Mouse (Mus musculus): ENCODE data around the gene Coro7. TPM values are rescaled to one million over a fixed set of nuclear protein-coding genes. Genes with fewer than 3 reads are reported as not detected.

Gene Coro7
- polyA plus RNA-seq, 1 experiment from 2014 or later = 24.0 TPM

DNA sequence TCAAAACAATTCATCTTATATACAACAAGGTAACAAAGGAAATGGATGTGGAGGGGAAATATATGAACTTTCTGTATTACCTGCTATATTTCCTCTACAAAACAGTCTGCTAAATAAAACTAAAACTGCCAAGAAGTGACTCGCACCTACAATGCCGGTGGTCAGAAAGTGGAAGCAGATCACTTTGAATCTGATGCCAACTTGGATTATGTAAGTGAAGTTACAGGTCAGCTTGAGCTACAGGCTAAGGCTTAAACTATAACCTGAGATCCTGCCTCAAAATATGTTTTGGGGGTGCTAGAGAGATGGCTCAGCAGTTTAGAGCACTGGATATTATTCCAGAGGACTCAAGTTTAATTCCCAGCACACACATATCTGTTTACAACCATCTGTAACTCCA lies 13.9 kb downstream of the Coro7 start:
- H3K4me1 ChIP-seq (ENCODE audit: insufficient read depth, low read length) = 0 out of 2 replicates have a peak, but pooled peaks cover 4% of the 10 kb centered on the region
- H3K4me2 ChIP-seq (replicated peaks; ENCODE audit: low read depth, low read length) = no peak overlapping the region
- H3K4me3 ChIP-seq (ENCODE audit: low read length) = no peak overlapping the region
- no peak overlapping the region for H3K27ac ChIP-seq (ENCODE audit: low read length)
- H3K9me3 ChIP-seq (ENCODE audit: low read length) = no peaks in the 10 kb centered on the region
- peaks cover 9% of the 10 kb centered on the region; the same call in 1 of the 2 replicates for H3K36me3 ChIP-seq (ENCODE audit: insufficient read depth, low read length)
- ATAC-seq (ENCODE audit: low FRiP score, low TSS enrichment) = no peak
- H3K27me3 ChIP-seq (ENCODE audit: insufficient read depth, low read length) = no peaks in the 10 kb centered on the region
- 95% methylated on average over 2 of the region's 2 CpGs for WGBS
- H3K9ac ChIP-seq (replicated peaks; ENCODE audit: low read length) = no peak overlapping the region

DNA sequence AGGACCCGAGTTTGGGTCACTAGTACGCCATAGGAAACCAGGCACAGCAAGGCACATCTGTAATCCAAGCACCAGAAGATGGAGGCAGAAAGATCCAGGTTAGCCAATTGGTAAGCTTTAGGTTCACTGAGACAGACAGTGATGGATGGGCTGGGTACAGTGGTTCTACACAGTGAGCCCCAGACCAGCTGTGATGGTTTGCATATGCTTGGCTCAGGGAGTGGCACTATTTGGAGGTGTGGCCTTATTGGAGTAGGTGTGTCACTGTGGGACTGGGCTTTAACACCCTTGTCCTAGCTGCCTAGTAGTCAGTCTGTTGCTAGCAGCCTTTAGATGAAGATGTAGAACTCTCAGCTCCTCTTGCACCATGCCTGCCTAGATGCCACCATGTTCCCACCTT lies 15.8 kb downstream of the Coro7 start:
- Histone ChIP-seq H3K9ac (replicated peaks; ENCODE audit: low read length) (no peak overlapping the region), H3K36me3 (ENCODE audit: insufficient read depth, low read length) (peaks cover 12% of the 10 kb centered on the region)
- ATAC-seq (ENCODE audit: low FRiP score, low TSS enrichment) = no peak

DNA sequence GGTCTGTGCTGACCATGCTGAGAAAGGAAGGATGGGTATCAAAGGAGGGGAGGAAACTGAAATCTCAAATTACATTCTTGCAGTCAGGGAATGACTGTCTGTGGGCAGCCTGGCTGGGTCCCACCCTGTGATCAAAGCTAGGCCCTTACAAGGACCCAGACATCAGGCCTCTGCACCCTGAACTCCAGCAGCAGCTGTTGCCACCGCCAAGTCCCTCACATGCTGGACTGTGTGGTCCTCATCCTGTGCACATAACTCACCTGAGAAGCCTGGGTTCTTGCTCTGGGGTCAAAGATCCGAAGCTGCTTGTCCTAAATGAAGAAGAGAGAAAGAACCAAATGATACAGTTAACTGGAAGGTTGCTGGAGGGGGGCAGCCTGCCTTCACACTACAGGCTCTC lies 18.0 kb downstream of the Coro7 start:
- Histone ChIP-seq H3K27me3 (ENCODE audit: insufficient read depth, low read length) (no peaks in the 10 kb centered on the region), H3K9ac (replicated peaks; ENCODE audit: low read length) (no peak overlapping the region), H3K4me3 (ENCODE audit: low read length) (no peak overlapping the region), H3K27ac (ENCODE audit: low read length) (no peak overlapping the region), H3K9me3 (ENCODE audit: low read length) (no peaks in the 10 kb centered on the region), H3K4me1 (ENCODE audit: insufficient read depth, low read length) (peaks cover 28% of the 10 kb centered on the region), H3K36me3 (ENCODE audit: insufficient read depth, low read length) (peaks cover 8% of the 10 kb centered on the region), H3K4me2 (replicated peaks; ENCODE audit: low read depth, low read length) (no peak overlapping the region)
- ATAC-seq (ENCODE audit: low FRiP score, low TSS enrichment) = no peak
- WGBS = 40% methylated on average over 2 of the region's 2 CpGs

More for the DNA sequence above, 15.8 kb downstream of the Coro7 start:
- Histone ChIP-seq H3K4me1 (ENCODE audit: insufficient read depth, low read length) (peaks cover 14% of the 10 kb centered on the region), H3K4me3 (ENCODE audit: low read length) (no peak overlapping the region), H3K27ac (ENCODE audit: low read length) (no peak overlapping the region), H3K4me2 (replicated peaks; ENCODE audit: low read depth, low read length) (no peak overlapping the region), H3K27me3 (ENCODE audit: insufficient read depth, low read length) (no peaks in the 10 kb centered on the region), H3K9me3 (ENCODE audit: low read length) (no peaks in the 10 kb centered on the region)
- 85% methylated on average over 2 of the region's 2 CpGs for WGBS

DNA sequence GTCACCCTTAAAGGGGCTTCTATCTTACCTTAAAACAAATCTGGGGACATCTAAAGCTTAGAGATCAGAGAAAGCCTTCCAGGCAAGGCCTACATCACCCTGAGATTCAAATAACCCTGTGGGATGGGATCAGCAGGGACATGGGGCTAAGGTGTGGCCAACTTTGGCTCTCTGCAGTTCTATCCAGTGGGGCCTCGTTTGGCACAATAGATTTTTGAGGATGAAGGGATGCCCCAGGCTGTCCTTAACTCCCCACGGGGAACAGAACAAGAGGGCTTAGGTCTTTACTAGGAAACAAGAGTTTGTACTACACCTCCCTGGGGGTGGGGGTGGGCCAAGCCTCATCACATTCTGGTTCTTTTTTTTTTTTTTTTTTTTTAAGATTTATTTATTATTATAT lies 20.3 kb downstream of the Coro7 start:
- WGBS = 28% methylated on average over 2 of the region's 2 CpGs
- no peak overlapping the region for H3K4me3 ChIP-seq (ENCODE audit: low read length)
- H3K4me2 ChIP-seq (replicated peaks; ENCODE audit: low read depth, low read length) = 0 out of 2 replicates have a peak overlapping the region, but pooled peaks have one; percentile 8
- H3K9me3 ChIP-seq (ENCODE audit: low read length) = no peaks in the 10 kb centered on the region
- H3K36me3 ChIP-seq (ENCODE audit: insufficient read depth, low read length) = peaks cover 6% of the 10 kb centered on the region
- H3K27ac ChIP-seq (ENCODE audit: low read length) = peak overlapping the region; percentile 92
- peaks cover 44% of the 10 kb centered on the region for H3K4me1 ChIP-seq (ENCODE audit: insufficient read depth, low read length)
- no peaks in the 10 kb centered on the region for H3K27me3 ChIP-seq (ENCODE audit: insufficient read depth, low read length)
- peak overlapping the region; percentile 51 for H3K9ac ChIP-seq (replicated peaks; ENCODE audit: low read length)
- no peak for ATAC-seq (ENCODE audit: low FRiP score, low TSS enrichment)

DNA sequence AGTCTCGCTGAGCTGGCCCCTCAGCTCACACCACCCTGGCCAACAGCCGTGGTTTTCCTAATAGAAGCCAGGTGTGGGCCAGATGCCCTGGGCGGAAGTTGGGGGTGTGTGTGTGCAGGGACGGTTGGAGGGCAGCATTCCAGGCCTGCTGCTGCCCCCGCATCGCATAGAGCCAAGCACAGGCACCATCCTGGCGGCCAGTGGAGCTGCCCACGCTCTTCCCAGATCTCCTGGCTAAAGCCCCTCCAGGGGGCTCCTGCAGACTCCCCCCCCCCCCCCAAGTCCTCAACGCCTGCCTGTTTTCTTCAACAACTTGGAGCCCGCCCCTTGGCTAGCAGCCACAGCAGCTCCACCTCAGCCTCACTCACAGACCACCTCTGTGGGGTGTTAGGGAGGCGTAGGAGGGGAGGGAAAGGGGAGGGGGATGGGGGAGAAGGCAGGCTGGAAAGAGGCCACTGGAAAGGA lies 20.8 kb downstream of the Coro7 start:
- peak overlapping the region; percentile 92 for H3K27ac ChIP-seq (ENCODE audit: low read length)
- no peaks in the 10 kb centered on the region for H3K27me3 ChIP-seq (ENCODE audit: insufficient read depth, low read length)
- H3K9me3 ChIP-seq (ENCODE audit: low read length) = no peaks in the 10 kb centered on the region
- H3K4me1 ChIP-seq (ENCODE audit: insufficient read depth, low read length) = peaks cover 44% of the 10 kb centered on the region
- H3K4me3 ChIP-seq (ENCODE audit: low read length) = no peak overlapping the region
- ATAC-seq (ENCODE audit: low FRiP score, low TSS enrichment) = peak; percentile 81
- WGBS = 12% methylated on average over 11 of the region's 11 CpGs
- H3K4me2 ChIP-seq (replicated peaks; ENCODE audit: low read depth, low read length) = no peak overlapping the region; the same call in 1 of the 2 replicates
- peaks cover 6% of the 10 kb centered on the region for H3K36me3 ChIP-seq (ENCODE audit: insufficient read depth, low read length)
- H3K9ac ChIP-seq (replicated peaks; ENCODE audit: low read length) = peak overlapping the region; percentile 51

DNA sequence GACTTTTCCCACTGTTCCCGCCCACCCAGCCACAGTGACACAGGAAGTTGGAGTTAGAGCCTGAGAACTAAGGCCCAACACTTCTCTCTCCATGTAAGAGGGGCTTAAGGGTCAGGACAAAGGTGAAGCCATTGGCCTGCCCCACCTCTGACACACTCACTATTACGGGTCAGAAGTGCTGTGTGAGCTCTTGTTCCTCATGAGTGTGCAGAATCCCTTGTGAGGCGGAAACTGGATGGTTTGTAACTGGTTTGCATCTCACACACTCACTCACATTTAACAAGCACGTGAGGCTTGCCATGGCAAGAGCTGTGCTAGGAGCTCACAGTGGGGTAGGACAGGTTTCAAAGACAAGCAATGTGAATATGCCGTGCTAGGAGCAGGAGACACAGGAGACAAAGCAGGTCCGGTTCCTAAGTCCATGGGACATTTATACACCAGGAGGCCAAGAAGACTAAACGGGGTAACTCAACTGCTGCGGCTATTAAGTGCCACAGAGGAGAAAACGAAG lies 23.0 kb downstream of the Coro7 start:
- 53% methylated on average over 9 of the region's 9 CpGs for WGBS
- Histone ChIP-seq H3K4me3 (ENCODE audit: low read length) (no peak overlapping the region), H3K36me3 (ENCODE audit: insufficient read depth, low read length) (peaks cover 16% of the 10 kb centered on the region), H3K4me2 (replicated peaks; ENCODE audit: low read depth, low read length) (no peak overlapping the region), H3K27ac (ENCODE audit: low read length) (peak overlapping the region; percentile 68), H3K4me1 (ENCODE audit: insufficient read depth, low read length) (peaks cover 44% of the 10 kb centered on the region), H3K9me3 (ENCODE audit: low read length) (no peaks in the 10 kb centered on the region), H3K27me3 (ENCODE audit: insufficient read depth, low read length) (no peaks in the 10 kb centered on the region), H3K9ac (replicated peaks; ENCODE audit: low read length) (peak overlapping the region; percentile 31; the same call in 1 of the 2 replicates)
- ATAC-seq (ENCODE audit: low FRiP score, low TSS enrichment) = 0 out of 2 replicates have a peak, but pooled peaks have one; percentile 16

DNA sequence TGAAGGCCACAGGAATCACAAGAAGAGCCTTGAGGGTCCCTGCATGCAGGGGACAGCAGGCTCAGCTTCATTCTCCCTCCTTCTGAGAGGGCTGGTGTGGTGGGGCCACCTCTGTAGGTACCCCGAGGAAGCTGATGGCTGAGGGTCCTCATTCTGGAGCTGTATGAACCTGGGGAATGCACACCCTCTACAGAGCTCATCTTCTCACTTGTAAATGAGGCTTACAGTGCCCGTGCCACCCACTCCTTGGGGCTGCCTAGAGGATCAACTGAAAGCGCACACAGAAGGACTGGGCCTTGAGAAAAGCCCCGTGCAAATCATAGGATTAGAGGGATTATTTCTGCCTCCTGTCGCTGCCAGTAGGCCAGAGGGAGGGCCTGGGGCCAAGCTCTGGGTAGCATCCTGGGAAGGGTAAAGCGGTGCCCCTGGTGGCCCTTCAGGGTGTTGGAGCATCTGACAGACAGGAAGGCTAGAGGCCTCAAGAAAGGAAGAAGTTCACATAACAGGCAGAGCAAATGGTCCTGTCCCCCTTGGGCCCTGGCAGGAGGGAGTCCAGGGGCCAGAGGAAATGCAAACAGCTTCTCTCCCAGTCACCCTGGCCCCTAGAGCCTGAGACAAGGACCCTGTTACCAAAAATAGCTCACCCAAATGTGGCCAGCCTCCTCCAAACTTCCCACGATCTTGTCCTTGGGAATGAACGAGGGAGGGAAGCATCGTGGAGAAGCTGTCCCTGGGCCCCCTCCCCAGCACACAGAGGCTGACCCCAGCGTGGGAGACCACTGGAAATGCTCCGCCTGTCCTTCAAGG lies 23.6 kb downstream of the Coro7 start:
- WGBS = 34% methylated on average over 11 of the region's 11 CpGs
- Histone ChIP-seq H3K36me3 (ENCODE audit: insufficient read depth, low read length) (peaks cover 15% of the 10 kb centered on the region), H3K4me2 (replicated peaks; ENCODE audit: low read depth, low read length) (no peak overlapping the region), H3K9me3 (ENCODE audit: low read length) (no peaks in the 10 kb centered on the region), H3K4me3 (ENCODE audit: low read length) (no peak overlapping the region), H3K27ac (ENCODE audit: low read length) (peak overlapping the region; percentile 68), H3K4me1 (ENCODE audit: insufficient read depth, low read length) (peaks cover 40% of the 10 kb centered on the region), H3K9ac (replicated peaks; ENCODE audit: low read length) (peak overlapping the region; percentile 31), H3K27me3 (ENCODE audit: insufficient read depth, low read length) (no peaks in the 10 kb centered on the region)
- peak; percentile 16; the same call in 1 of the 2 replicates for ATAC-seq (ENCODE audit: low FRiP score, low TSS enrichment)

DNA sequence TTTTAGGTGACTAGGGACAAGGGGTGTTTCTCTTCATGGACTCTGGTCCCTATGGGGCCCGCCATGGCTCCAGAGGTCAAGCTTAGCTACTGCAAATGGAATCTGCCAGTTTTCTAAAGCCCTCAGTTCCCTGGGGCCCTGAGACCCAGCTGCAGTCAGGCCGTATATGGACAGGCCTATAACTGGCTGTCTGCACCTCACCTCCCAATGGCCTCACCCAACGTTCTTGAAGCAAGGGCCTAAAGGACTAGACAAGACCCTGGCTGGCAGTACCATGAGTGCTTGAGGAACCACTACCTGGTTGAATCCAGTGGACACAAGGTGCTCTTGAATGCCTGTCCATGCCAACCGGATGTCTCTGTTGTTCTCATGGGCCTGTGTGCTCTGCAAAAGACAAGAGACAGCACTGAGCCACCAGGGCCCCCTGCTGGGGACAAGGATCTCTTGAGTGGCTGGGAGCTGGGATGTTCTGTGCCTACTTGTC lies 24.3 kb downstream of the Coro7 start:
- peaks cover 15% of the 10 kb centered on the region for H3K36me3 ChIP-seq (ENCODE audit: insufficient read depth, low read length)
- no peak for ATAC-seq (ENCODE audit: low FRiP score, low TSS enrichment)
- no peak overlapping the region for H3K4me3 ChIP-seq (ENCODE audit: low read length)
- H3K4me2 ChIP-seq (replicated peaks; ENCODE audit: low read depth, low read length) = no peak overlapping the region
- peaks cover 40% of the 10 kb centered on the region for H3K4me1 ChIP-seq (ENCODE audit: insufficient read depth, low read length)
- no peaks in the 10 kb centered on the region for H3K27me3 ChIP-seq (ENCODE audit: insufficient read depth, low read length)
- peak overlapping the region; percentile 68 for H3K27ac ChIP-seq (ENCODE audit: low read length)
- WGBS = 60% methylated on average over 4 of the region's 4 CpGs
- H3K9ac ChIP-seq (replicated peaks; ENCODE audit: low read length) = 0 out of 2 replicates have a peak overlapping the region, but pooled peaks have one; percentile 14
- no peaks in the 10 kb centered on the region for H3K9me3 ChIP-seq (ENCODE audit: low read length)

DNA sequence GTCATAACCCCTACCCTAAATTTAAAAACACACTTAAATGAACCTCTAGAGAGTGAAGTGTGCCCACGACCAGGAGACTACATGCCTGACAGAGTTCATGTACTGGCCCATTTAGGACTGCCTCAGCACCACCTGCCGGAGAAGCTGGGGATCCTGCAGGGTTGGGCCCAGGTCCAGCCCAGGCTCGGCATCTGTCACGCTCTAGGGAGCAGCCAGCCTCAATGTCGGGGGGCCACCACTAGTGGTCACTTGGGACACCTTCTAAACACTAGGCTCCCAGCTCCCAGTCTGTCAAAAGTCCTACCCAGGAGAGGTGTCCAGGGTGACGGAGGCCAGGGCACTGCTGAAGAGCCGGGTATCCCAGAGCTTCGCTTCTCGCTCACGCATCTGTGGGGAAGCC lies 24.9 kb downstream of the Coro7 start:
- Histone ChIP-seq H3K9ac (replicated peaks; ENCODE audit: low read length) (0 out of 2 replicates have a peak overlapping the region, but pooled peaks have one; percentile 14), H3K4me3 (ENCODE audit: low read length) (no peak overlapping the region), H3K4me2 (replicated peaks; ENCODE audit: low read depth, low read length) (no peak overlapping the region), H3K9me3 (ENCODE audit: low read length) (no peaks in the 10 kb centered on the region), H3K27ac (ENCODE audit: low read length) (peak overlapping the region; percentile 68; the same call in 1 of the 2 replicates), H3K27me3 (ENCODE audit: insufficient read depth, low read length) (no peaks in the 10 kb centered on the region), H3K4me1 (ENCODE audit: insufficient read depth, low read length) (peaks cover 38% of the 10 kb centered on the region), H3K36me3 (ENCODE audit: insufficient read depth, low read length) (peaks cover 21% of the 10 kb centered on the region)
- ATAC-seq (ENCODE audit: low FRiP score, low TSS enrichment) = 0 out of 2 replicates have a peak, but pooled peaks have one; percentile 8
- WGBS = 63% methylated on average over 10 of the region's 10 CpGs
